23 mouse cellular contexts compared by ENCODE assay signal in the genomic region with DNA sequence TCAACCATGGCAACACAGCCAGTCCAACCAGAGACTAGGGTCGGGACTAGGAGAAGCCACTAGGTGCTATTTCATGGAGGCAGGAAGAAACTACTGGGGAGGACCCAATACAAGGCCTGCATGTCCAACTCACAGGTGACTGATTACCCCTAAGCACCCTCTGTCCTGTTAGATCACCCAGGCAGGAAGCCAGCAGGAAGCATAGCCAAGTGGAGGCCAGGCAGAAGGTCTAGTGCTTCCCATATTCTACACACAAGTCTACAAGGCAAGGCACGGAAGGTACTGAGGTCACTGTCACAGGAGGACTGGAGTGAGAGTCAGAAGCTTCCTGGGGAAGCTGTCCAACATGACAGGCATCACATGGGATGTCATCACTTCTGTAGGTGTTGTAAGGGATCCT. TPM values are rescaled to one million over a fixed set of nuclear protein-coding genes. Genes with fewer than 3 reads are reported as not detected.
DNase-seq lines count a peak whose midpoint lies in the region; ATAC-seq and TF ChIP-seq lines count a peak whose summit lies in the region.
"Had no signal": no experiment of that assay in that cellular context is flagged by ENCODE, and none has a peak within 500 bp of the region (broad histone marks: within the 10 kb centered on the region; RNA-seq: fewer than 3 reads in every experiment).

No protein-coding gene starts in this region.

- peak; percentile 96 for DNase-seq in heart, adult 11 months
- DNase-seq in heart, postnatal 25 days (ENCODE audit: low spot score), result no peak
- no peak for DNase-seq in liver, postnatal 0 days
- peak; percentile 43 to 57 for DNase-seq in heart, adult 9 months (ENCODE audit: low spot score in 2 of 2)
- DNase-seq in forebrain, embryonic 11.5 days (ENCODE audit: low spot score), result no peak
- DNase-seq in lung, postnatal 14 days, result no peak
- DNase-seq: cerebellum, adult 9-10 months; layer of hippocampus, postnatal 36 days; lung, postnatal 36 days; right cerebral cortex, adult 18-20 months had no signal

- H3K9me3 ChIP-seq in liver, embryonic 12.5 days (replicated peaks), result no peaks in the 10 kb centered on the region
- no peaks in the 10 kb centered on the region for H3K9me3 ChIP-seq in liver, postnatal 0 days (ENCODE audit: low read length)
- H3K9me3 ChIP-seq in intestine, embryonic 15.5 days, result no peaks in the 10 kb centered on the region
- no peaks in the 10 kb centered on the region for H3K9me3 ChIP-seq in forebrain, embryonic 11.5 days (ENCODE audit: control insufficient read depth, low read length)
- H3K9me3 ChIP-seq: embryonic facial prominence, embryonic 15.5 days; liver, embryonic 15.5 days; midbrain, embryonic 12.5 days had no signal

- no peak for ATAC-seq in liver, embryonic 12.5 days
- no peak for ATAC-seq in liver, postnatal 0 days
- ATAC-seq in intestine, embryonic 15.5 days, result no peak
- no peak for ATAC-seq in forebrain, embryonic 11.5 days (replicated peaks; ENCODE audit: low FRiP score)
- ATAC-seq: forebrain, embryonic 14.5 days; hindbrain, postnatal 0 days; Patski had no signal

- 64% methylated on average over 2 of the region's 2 CpGs for WGBS in liver, embryonic 12.5 days (ENCODE audit: insufficient replicate concordance)
- WGBS in liver, postnatal 0 days (ENCODE audit: insufficient replicate concordance), result 77% methylated on average over 2 of the region's 2 CpGs
- WGBS in intestine, embryonic 15.5 days, result 73% methylated on average over 2 of the region's 2 CpGs
- WGBS in forebrain, embryonic 11.5 days, result 94% methylated on average over 2 of the region's 2 CpGs

- TF ChIP-seq EP300 in liver, postnatal 0 days (IDR thresholded peaks at IDR 0.05; ENCODE audit: low read depth), result no peak

- intact Hi-C loops in heart, postnatal 25 days (cut with DNase I), result loop anchor here (5.0 kb wide), 1 partner anchor 252 kb away; the partner anchor contains the start of gene Camsap1

- H3K27ac ChIP-seq in liver, embryonic 12.5 days, result no peak overlapping the region
- no peak overlapping the region for H3K27ac ChIP-seq in liver, postnatal 0 days (ENCODE audit: low read depth)
- peak overlapping the region; percentile 56 for H3K27ac ChIP-seq in intestine, embryonic 15.5 days
- no peak overlapping the region for H3K27ac ChIP-seq in forebrain, embryonic 11.5 days (ENCODE audit: low read depth, low read length)
- H3K27ac ChIP-seq: embryonic facial prominence, embryonic 15.5 days; hindbrain, postnatal 0 days; liver, embryonic 15.5 days; midbrain, embryonic 12.5 days had no signal

- peaks cover 2% of the 10 kb centered on the region for H3K27me3 ChIP-seq in liver, embryonic 12.5 days (replicated peaks)
- H3K27me3 ChIP-seq in liver, postnatal 0 days (ENCODE audit: insufficient read depth, low read length), result no peaks in the 10 kb centered on the region
- no peaks in the 10 kb centered on the region for H3K27me3 ChIP-seq in intestine, embryonic 15.5 days (replicated peaks)
- no peaks in the 10 kb centered on the region for H3K27me3 ChIP-seq in forebrain, embryonic 11.5 days (ENCODE audit: control insufficient read depth, insufficient read depth, low read length)
- H3K27me3 ChIP-seq: embryonic facial prominence, embryonic 15.5 days; Patski had no signal

- no peak for TF ChIP-seq CTCF in liver, postnatal 0 days (IDR thresholded peaks at IDR 0.05; ENCODE audit: low read depth)

- peak overlapping the region; percentile 11; the same call in 1 of the 2 replicates for H3K4me2 ChIP-seq in liver, embryonic 12.5 days
- no peak overlapping the region for H3K4me2 ChIP-seq in liver, postnatal 0 days (ENCODE audit: low read depth, low read length)
- H3K4me2 ChIP-seq in intestine, embryonic 15.5 days (replicated peaks), result peak overlapping the region; percentile 25
- no peak overlapping the region for H3K4me2 ChIP-seq in forebrain, embryonic 11.5 days (ENCODE audit: low read depth, low read length, severe bottlenecking)
- H3K4me2 ChIP-seq: embryonic facial prominence, embryonic 15.5 days; liver, embryonic 15.5 days; midbrain, embryonic 12.5 days had no signal

- H3K4me1 ChIP-seq in liver, embryonic 12.5 days, result peaks cover 36% of the 10 kb centered on the region
- H3K4me1 ChIP-seq in liver, postnatal 0 days (ENCODE audit: insufficient read depth), result peaks cover 24% of the 10 kb centered on the region
- H3K4me1 ChIP-seq in intestine, embryonic 15.5 days (replicated peaks), result peaks cover 20% of the 10 kb centered on the region
- H3K4me1 ChIP-seq in forebrain, embryonic 11.5 days (replicated peaks; ENCODE audit: control insufficient read depth, insufficient read depth, low read length), result peaks cover 4% of the 10 kb centered on the region; the same call in 1 of the 2 replicates

- no peak overlapping the region for H3K9ac ChIP-seq in liver, embryonic 12.5 days
- no peak overlapping the region for H3K9ac ChIP-seq in liver, postnatal 0 days (replicated peaks)
- H3K9ac ChIP-seq in intestine, embryonic 15.5 days, result no peak overlapping the region
- no peak overlapping the region for H3K9ac ChIP-seq in forebrain, embryonic 11.5 days (ENCODE audit: low read length)
- H3K9ac ChIP-seq: embryonic facial prominence, embryonic 15.5 days; liver, embryonic 15.5 days; midbrain, embryonic 12.5 days had no signal

- no peak overlapping the region for H3K4me3 ChIP-seq in liver, embryonic 12.5 days
- H3K4me3 ChIP-seq in liver, postnatal 0 days (ENCODE audit: low read depth, low read length), result no peak overlapping the region
- no peak overlapping the region for H3K4me3 ChIP-seq in intestine, embryonic 15.5 days (replicated peaks)
- no peak overlapping the region for H3K4me3 ChIP-seq in forebrain, embryonic 11.5 days (ENCODE audit: low read depth, low read length)
- H3K4me3 ChIP-seq: embryonic facial prominence, embryonic 15.5 days; liver, embryonic 15.5 days; midbrain, embryonic 12.5 days; myocyte had no signal

- peaks cover 4% of the 10 kb centered on the region for H3K36me3 ChIP-seq in liver, embryonic 12.5 days
- H3K36me3 ChIP-seq in liver, postnatal 0 days (replicated peaks; ENCODE audit: insufficient read depth, low read length), result no peaks in the 10 kb centered on the region
- H3K36me3 ChIP-seq in intestine, embryonic 15.5 days, result no peaks in the 10 kb centered on the region
- no peaks in the 10 kb centered on the region for H3K36me3 ChIP-seq in forebrain, embryonic 11.5 days (ENCODE audit: control insufficient read depth, insufficient read depth, low read length)
- H3K36me3 ChIP-seq: embryonic facial prominence, embryonic 15.5 days; liver, embryonic 15.5 days; midbrain, embryonic 12.5 days had no signal

RNA-seq across cellular contexts. Expression of gene Qsox2, which starts 2.6 kb away (rescaled TPM):
- total RNA-seq in heart, postnatal 25 days (2021), result 10 to 100 TPM; 15.8 to 15.9 TPM
- 11.6 and 11.7 TPM in 2 replicates for polyA plus RNA-seq in liver, embryonic 12.5 days (2016; fragmentation: Nextera tagmentation; extraction: Ambion mirVana)
- polyA plus RNA-seq in liver, postnatal 0 days (2015; fragmentation: Nextera tagmentation; extraction: Ambion mirVana), result 3.7 and 4.1 TPM in 2 replicates
- polyA plus RNA-seq in intestine, embryonic 15.5 days (2015; fragmentation: Nextera tagmentation; extraction: Ambion mirVana), result 23.2 and 26.9 TPM in 2 replicates
- polyA plus RNA-seq in forebrain, embryonic 11.5 days (2014; fragmentation: Nextera tagmentation; extraction: Ambion mirVana), result 20.6 and 22.9 TPM in 2 replicates

RNA-seq across cellular contexts. Expression of gene Lhx3, which starts 26.7 kb away (rescaled TPM):
- not detected for total RNA-seq in heart, postnatal 25 days (2021)
- 0.22 TPM in 1 of 2 replicates, not detected in the other for polyA plus RNA-seq in liver, embryonic 12.5 days (2016; fragmentation: Nextera tagmentation; extraction: Ambion mirVana)
- not detected in 2 replicates for polyA plus RNA-seq in liver, postnatal 0 days (2015; fragmentation: Nextera tagmentation; extraction: Ambion mirVana)
- polyA plus RNA-seq in intestine, embryonic 15.5 days (2015; fragmentation: Nextera tagmentation; extraction: Ambion mirVana), result not detected in 2 replicates
- polyA plus RNA-seq in forebrain, embryonic 11.5 days (2014; fragmentation: Nextera tagmentation; extraction: Ambion mirVana), result 0.16 TPM in 1 of 2 replicates, not detected in the other
- total RNA-seq: gastrocnemius, adult 8-10 months; layer of hippocampus, postnatal 36 days; neutrophil, adult 5-6 weeks had no signal
- polyA plus RNA-seq: forebrain, embryonic 14.5 days; heart, postnatal 0 days; liver, embryonic 15.5 days; myocyte; Patski; spleen, adult 2 months had no signal

RNA-seq across cellular contexts. Expression of gene Ccdc187, which starts 59.6 kb away (rescaled TPM):
- total RNA-seq in heart, postnatal 25 days (2021), result under 1 TPM; 0.08 to 0.18 TPM
- 0.01 and 0.02 TPM in 2 replicates for polyA plus RNA-seq in liver, embryonic 12.5 days (2016; fragmentation: Nextera tagmentation; extraction: Ambion mirVana)
- 0.01 TPM in 1 of 2 replicates, not detected in the other for polyA plus RNA-seq in liver, postnatal 0 days (2015; fragmentation: Nextera tagmentation; extraction: Ambion mirVana)
- 0.36 and 0.37 TPM in 2 replicates for polyA plus RNA-seq in intestine, embryonic 15.5 days (2015; fragmentation: Nextera tagmentation; extraction: Ambion mirVana)
- polyA plus RNA-seq in forebrain, embryonic 11.5 days (2014; fragmentation: Nextera tagmentation; extraction: Ambion mirVana), result 0.05 and 0.19 TPM in 2 replicates
- total RNA-seq: gastrocnemius, adult 8-10 months had no signal
- polyA plus RNA-seq: spleen, adult 2 months had no signal

Comparison
In these comparisons a context has a peak if more than half of its experiments do, and no peak if none do; other contexts are left out.
1. DNase-seq: peak in heart, adult 11 months (single experiment) and heart, adult 9 months (2 of 2); none in heart, postnatal 25 days (single experiment), liver, postnatal 0 days (single experiment), forebrain, embryonic 11.5 days (single experiment) and lung, postnatal 14 days (single experiment).
2. H3K4me2 ChIP-seq: peak in liver, embryonic 12.5 days (single experiment) and intestine, embryonic 15.5 days (single experiment); none in liver, postnatal 0 days (single experiment) and forebrain, embryonic 11.5 days (single experiment).